Mouse (Mus musculus): ENCODE results near the gene Phrf1. TPM values are rescaled to one million over a fixed set of nuclear protein-coding genes. Genes with fewer than 3 reads are reported as not detected.

The Phrf1 gene
- polyA plus RNA-seq, 1 experiment from 2014 or later: 68.9 TPM

- H3K27ac ChIP-seq: no peak overlapping the region
- no peaks in the 10 kb centered on the region for H3K4me1 ChIP-seq
- WGBS: 93% methylated on average over 9 of the region's 9 CpGs
- H3K27me3 ChIP-seq: peaks cover 2% of the 10 kb centered on the region; the same call in 1 of the 2 replicates
- peaks cover 77% of the 10 kb centered on the region for H3K36me3 ChIP-seq
- H3K4me3 ChIP-seq: no peak overlapping the region
- H3K4me2 ChIP-seq: no peak overlapping the region
- no peak overlapping the region for H3K9ac ChIP-seq
- no peaks in the 10 kb centered on the region for H3K9me3 ChIP-seq
- no peak for ATAC-seq (ENCODE audit: insufficient number of reproducible peaks, low FRiP score, low TSS enrichment, low read depth)
Observed at GRCm38 (mm10) chr7:141301386-141301785, 72.8 kb downstream of the Phrf1 start.

GRCm38 (mm10) chr7:141302702-141303268 lies 74.2 kb downstream of the Phrf1 start:
- Histone ChIP-seq H3K36me3 (peaks cover 82% of the 10 kb centered on the region), H3K4me3 (no peak overlapping the region), H3K27me3 (no peaks in the 10 kb centered on the region), H3K4me1 (0 out of 2 replicates have a peak, but pooled peaks cover 7% of the 10 kb centered on the region), H3K4me2 (no peak overlapping the region), H3K27ac (no peak overlapping the region), H3K9ac (no peak overlapping the region), H3K9me3 (no peaks in the 10 kb centered on the region)
- WGBS: 76% methylated on average over 1 of the region's 1 CpGs
- no peak for ATAC-seq (ENCODE audit: insufficient number of reproducible peaks, low FRiP score, low TSS enrichment, low read depth)

GRCm38 (mm10) chr7:141304537-141304936 lies 76.0 kb downstream of the Phrf1 start:
- Histone ChIP-seq H3K9ac (no peak overlapping the region), H3K27me3 (no peaks in the 10 kb centered on the region), H3K27ac (no peak overlapping the region), H3K36me3 (peaks cover 94% of the 10 kb centered on the region), H3K9me3 (no peaks in the 10 kb centered on the region), H3K4me1 (0 out of 2 replicates have a peak, but pooled peaks cover 12% of the 10 kb centered on the region), H3K4me3 (no peak overlapping the region), H3K4me2 (no peak overlapping the region)
- no peak for ATAC-seq (ENCODE audit: insufficient number of reproducible peaks, low FRiP score, low TSS enrichment, low read depth)
- WGBS: 82% methylated on average over 4 of the region's 4 CpGs

MicroRNAs encoded within 50 kb of the gene (microRNA counts, 519-probe panel; counts per million panel counts)
- 3,548 counts per million, percentile 84 among the panel's probes with 10 or more counts for microRNA mmu-miR-210

Small RNA genes within 50 kb of the gene (microRNA-seq; reads per million reads assigned to microRNA genes)
- gene Mir210: 945 reads per million, percentile 74 among the genes with 10 or more reads in this experiment

Other genes with a start within 250 kb of the Phrf1 start
- 217 and 218 TPM in 2 replicates for gene Ifitm3, start 218.0 kb upstream of the Phrf1 start, polyA plus RNA-seq (2015; fragmentation: Nextera tagmentation; extraction: Ambion mirVana)
- 1.0 and 1.3 TPM in 2 replicates for gene Ifitm6, start 210.9 kb upstream of the Phrf1 start, polyA plus RNA-seq (2015; fragmentation: Nextera tagmentation; extraction: Ambion mirVana)
- not detected in 2 replicates for gene Gm17387, start 199.7 kb upstream of the Phrf1 start, polyA plus RNA-seq (2015; fragmentation: Nextera tagmentation; extraction: Ambion mirVana)
- gene B4galnt4, start 167.7 kb upstream of the Phrf1 start, polyA plus RNA-seq (2015; fragmentation: Nextera tagmentation; extraction: Ambion mirVana): 9.9 and 12.1 TPM in 2 replicates
- 150 and 151 TPM in 2 replicates for gene Pkp3, start 150.6 kb upstream of the Phrf1 start, polyA plus RNA-seq (2015; fragmentation: Nextera tagmentation; extraction: Ambion mirVana)
- 3.3 and 3.8 TPM in 2 replicates for gene Sigirr, start 128.2 kb upstream of the Phrf1 start, polyA plus RNA-seq (2015; fragmentation: Nextera tagmentation; extraction: Ambion mirVana)
- gene Ano9, start 111.0 kb upstream of the Phrf1 start, polyA plus RNA-seq (2015; fragmentation: Nextera tagmentation; extraction: Ambion mirVana): 23.4 and 24.1 TPM in 2 replicates
- gene Ptdss2, start 106.4 kb upstream of the Phrf1 start, polyA plus RNA-seq (2015; fragmentation: Nextera tagmentation; extraction: Ambion mirVana): 69.4 and 70.0 TPM in 2 replicates
- gene Rnh1, start 55.9 kb upstream of the Phrf1 start, polyA plus RNA-seq (2015; fragmentation: Nextera tagmentation; extraction: Ambion mirVana): 279 and 294 TPM in 2 replicates
- 164 and 165 TPM in 2 replicates for gene Hras, start 34.8 kb upstream of the Phrf1 start, polyA plus RNA-seq (2015; fragmentation: Nextera tagmentation; extraction: Ambion mirVana)
- 8.0 and 9.0 TPM in 2 replicates for gene Lrrc56, start 34.6 kb upstream of the Phrf1 start, polyA plus RNA-seq (2015; fragmentation: Nextera tagmentation; extraction: Ambion mirVana)
- 1.7 and 2.2 TPM in 2 replicates for gene Lmntd2, start 14.7 kb upstream of the Phrf1 start, polyA plus RNA-seq (2015; fragmentation: Nextera tagmentation; extraction: Ambion mirVana)
- gene Rassf7, start 12.9 kb upstream of the Phrf1 start, polyA plus RNA-seq (2015; fragmentation: Nextera tagmentation; extraction: Ambion mirVana): 56.1 and 58.6 TPM in 2 replicates
- 3.1 and 3.4 TPM in 2 replicates for gene Irf7, start 37.7 kb downstream of the Phrf1 start, polyA plus RNA-seq (2015; fragmentation: Nextera tagmentation; extraction: Ambion mirVana)
- gene Cdhr5, start 48.0 kb downstream of the Phrf1 start, polyA plus RNA-seq (2015; fragmentation: Nextera tagmentation; extraction: Ambion mirVana): 0.19 and 0.29 TPM in 2 replicates
- gene Sct, start 50.3 kb downstream of the Phrf1 start, polyA plus RNA-seq (2015; fragmentation: Nextera tagmentation; extraction: Ambion mirVana): 11.3 and 16.5 TPM in 2 replicates
- gene Drd4, start 63.2 kb downstream of the Phrf1 start, polyA plus RNA-seq (2015; fragmentation: Nextera tagmentation; extraction: Ambion mirVana): 1.5 TPM in 2 replicates
- gene Deaf1, start 98.9 kb downstream of the Phrf1 start, polyA plus RNA-seq (2015; fragmentation: Nextera tagmentation; extraction: Ambion mirVana): 68.6 and 70.8 TPM in 2 replicates
- 35.9 and 38.5 TPM in 2 replicates for gene Tmem80, start 99.0 kb downstream of the Phrf1 start, polyA plus RNA-seq (2015; fragmentation: Nextera tagmentation; extraction: Ambion mirVana)
- 42.7 and 43.9 TPM in 2 replicates for gene Eps8l2, start 110.1 kb downstream of the Phrf1 start, polyA plus RNA-seq (2015; fragmentation: Nextera tagmentation; extraction: Ambion mirVana)
- gene Taldo1, start 163.4 kb downstream of the Phrf1 start, polyA plus RNA-seq (2015; fragmentation: Nextera tagmentation; extraction: Ambion mirVana): 272 and 290 TPM in 2 replicates
- 62.8 and 62.9 TPM in 2 replicates for gene Gatd1, start 185.4 kb downstream of the Phrf1 start, polyA plus RNA-seq (2015; fragmentation: Nextera tagmentation; extraction: Ambion mirVana)
- gene Cend1, start 200.7 kb downstream of the Phrf1 start, polyA plus RNA-seq (2015; fragmentation: Nextera tagmentation; extraction: Ambion mirVana): 1.1 and 1.9 TPM in 2 replicates
- 28.8 and 29.5 TPM in 2 replicates for gene Slc25a22, start 209.1 kb downstream of the Phrf1 start, polyA plus RNA-seq (2015; fragmentation: Nextera tagmentation; extraction: Ambion mirVana)
- gene Pidd1, start 215.2 kb downstream of the Phrf1 start, polyA plus RNA-seq (2015; fragmentation: Nextera tagmentation; extraction: Ambion mirVana): 8.8 and 9.8 TPM in 2 replicates
- gene Rplp2, start 218.6 kb downstream of the Phrf1 start, polyA plus RNA-seq (2015; fragmentation: Nextera tagmentation; extraction: Ambion mirVana): 1,100 and 1,341 TPM in 2 replicates
- 16.9 and 23.6 TPM in 2 replicates for gene Pnpla2, start 226.4 kb downstream of the Phrf1 start, polyA plus RNA-seq (2015; fragmentation: Nextera tagmentation; extraction: Ambion mirVana)
- 16.4 and 21.6 TPM in 2 replicates for gene Cracr2b, start 232.3 kb downstream of the Phrf1 start, polyA plus RNA-seq (2015; fragmentation: Nextera tagmentation; extraction: Ambion mirVana)
- gene Cd151, start 238.6 kb downstream of the Phrf1 start, polyA plus RNA-seq (2015; fragmentation: Nextera tagmentation; extraction: Ambion mirVana): 14.2 and 20.6 TPM in 2 replicates
- 54.7 and 57.5 TPM in 2 replicates for gene Polr2l, start 246.3 kb downstream of the Phrf1 start, polyA plus RNA-seq (2015; fragmentation: Nextera tagmentation; extraction: Ambion mirVana)
- gene Tspan4, start 246.5 kb downstream of the Phrf1 start, polyA plus RNA-seq (2015; fragmentation: Nextera tagmentation; extraction: Ambion mirVana): 71.4 and 79.1 TPM in 2 replicates